Mouse (Mus musculus) Patski (cell line): ENCODE measurements at regions not wholly inside any gene's neighbourhood (a gene's known extent, or its start where the extent isn't known, plus 50 kb on each side); places are given as distances from the start of the nearest gene placed in this dataset.

Experiments used
- ATAC-seq: fragments of 100-300 bp; one replicate; pipeline ENCODE4 v1.8.0; 2021
- CTCF ChIA-PET: fragments of 350-600 bp; sonication (Branson Sonifier 250); formaldehyde crosslinking; loops from one replicate; lab custom pipeline; 2022; ENCODE audit warnings: inconsistent platforms; lab: Charles Lee
- POLR2A ChIA-PET: fragments of 350-600 bp; sonication (Branson Sonifier 250); formaldehyde crosslinking; loops from one replicate; lab custom pipeline; 2022; ENCODE audit warnings: antibody characterized with exemption, inconsistent platforms; lab: Charles Lee
- DNase-seq: peaks from one replicate; pipeline ENCODE4 v3.0.0-alpha.2; 2011; ENCODE audit warnings: low read depth, low spot score
- H3K27me3 ChIP-seq: fragments of 371-371 bp; one replicate; pipeline ENCODE4 v1.5.1; 2021
- CTCF ChIP-seq: fragments of 100-300 bp; IDR thresholded peaks from one replicate; pipeline ENCODE4 v1.5.1; 2021
- in situ Hi-C: fragments of 300-500 bp; cut with MboI; formaldehyde crosslinking; loops from 3 replicates; pipeline ENCODE4 v1.11.1; 2018; ENCODE audit warnings: low pct_unique_long_range_greater_than_20kb, mixed read lengths

GRCm38 (mm10) chr16:18683556-18683955 is 53.8 kb upstream of the Sept5 start:
- TF ChIP-seq CTCF = no peak
- peak; percentile 58 for DNase-seq
- in situ Hi-C loops = no loop called here
- CTCF ChIA-PET = no interaction called here
- H3K27me3 ChIP-seq = no peaks in the 10 kb centered on the region
- ATAC-seq = peak; percentile 79
- POLR2A ChIA-PET = no interaction called here

- ChIA-PET POLR2A (interaction anchor here (0.7 to 1.4 kb wide), 3 partner anchors 8 to 126 kb away, joined by 3 to 5 read pairs (median 4); partner anchors contain the start of gene Cdc45), CTCF (interaction anchor here (0.6 to 3.4 kb wide), 3 partner anchors 12 to 113 kb away, joined by 3 to 17 read pairs (median 4); no protein-coding TSS in a partner anchor)
- TF ChIP-seq CTCF = no peak
- H3K27me3 ChIP-seq = no peaks in the 10 kb centered on the region
- ATAC-seq (no peak), DNase-seq (no peak)
- in situ Hi-C loops = no loop called here
Observed at GRCm38 (mm10) chr16:18686044-18686761, 56.4 kb upstream of the Sept5 start.

- in situ Hi-C loops = no loop called here
- POLR2A ChIA-PET = interaction anchor here (0.6 to 1.4 kb wide), 3 partner anchors 9 to 216 kb away, joined by 3 to 5 read pairs (median 4); no protein-coding TSS in a partner anchor
- no peaks in the 10 kb centered on the region for H3K27me3 ChIP-seq
- CTCF ChIA-PET = interaction anchor here (0.6 to 3.4 kb wide), 9 partner anchors 10 to 210 kb away, joined by 3 to 17 read pairs (median 3); partner anchors contain the start of genes Cdc45 and Ufd1
- no peak for TF ChIP-seq CTCF
- ATAC-seq (peak; percentile 84), DNase-seq (peak; percentile 46)
Observed at GRCm38 (mm10) chr16:18686916-18687315, 57.2 kb upstream of the Sept5 start.

GRCm38 (mm10) chr16:18687367-18687766 is 57.6 kb upstream of the Sept5 start:
- in situ Hi-C loops = no loop called here
- TF ChIP-seq CTCF = peak; percentile 96
- POLR2A ChIA-PET = interaction anchor here (0.6 to 1.4 kb wide), 2 partner anchors 49 to 217 kb away, joined by 3 to 4 read pairs; no protein-coding TSS in a partner anchor
- ATAC-seq (peak; percentile 91), DNase-seq (peak; percentile 85)
- no peaks in the 10 kb centered on the region for H3K27me3 ChIP-seq
- CTCF ChIA-PET = interaction anchor here (0.8 to 3.4 kb wide), 8 partner anchors 9 to 209 kb away, joined by 3 to 17 read pairs (median 3); partner anchors contain the start of genes Cdc45 and Ufd1

GRCm38 (mm10) chr16:18695596-18695995 is 65.8 kb upstream of the Sept5 start:
- ATAC-seq (no peak), DNase-seq (no peak)
- H3K27me3 ChIP-seq = no peaks in the 10 kb centered on the region
- POLR2A ChIA-PET = interaction anchor here (0.5 to 0.6 kb wide), 2 partner anchors 89 to 1706 kb away, joined by 3 to 4 read pairs; no protein-coding TSS in a partner anchor
- CTCF ChIA-PET = interaction anchor here (1.3 to 2.2 kb wide), 5 partner anchors 10 to 103 kb away, joined by 3 to 10 read pairs (median 6); no protein-coding TSS in a partner anchor
- TF ChIP-seq CTCF = no peak
- in situ Hi-C loops = loop anchor here (5.0 kb wide), 1 partner anchor 102 kb away; no protein-coding TSS in a partner anchor

GRCm38 (mm10) chr16:18696074-18696819 is 66.5 kb upstream of the Sept5 start:
- in situ Hi-C loops = loop anchor here (5.0 kb wide), 1 partner anchor 101 kb away; no protein-coding TSS in a partner anchor
- peak; percentile 82 for ATAC-seq

GRCm38 (mm10) chr16:18696820-18697168 is 67.0 kb upstream of the Sept5 start:
- H3K27me3 ChIP-seq = no peaks in the 10 kb centered on the region
- no peak for TF ChIP-seq CTCF
- CTCF ChIA-PET = interaction anchor here (1.0 to 2.2 kb wide), 6 partner anchors 9 to 109 kb away, joined by 3 to 10 read pairs (median 4); no protein-coding TSS in a partner anchor
- DNase-seq (no peak), ATAC-seq (no peak)
- in situ Hi-C loops = loop anchor here (5.0 kb wide), 1 partner anchor 101 kb away; no protein-coding TSS in a partner anchor
- POLR2A ChIA-PET = interaction anchor here (1.0 kb wide), 1 partner anchor 139 kb away, joined by 4 read pairs; no protein-coding TSS in a partner anchor

More at GRCm38 (mm10) chr16:18696074-18696819, 66.5 kb upstream of the Sept5 start:
- POLR2A ChIA-PET = interaction anchor here (0.6 to 1.0 kb wide), 2 partner anchors 89 to 139 kb away, joined by 4 read pairs; no protein-coding TSS in a partner anchor
- DNase-seq = no peak
- no peaks in the 10 kb centered on the region for H3K27me3 ChIP-seq
- CTCF ChIA-PET = interaction anchor here (1.0 to 2.2 kb wide), 8 partner anchors 9 to 110 kb away, joined by 3 to 10 read pairs (median 4); no protein-coding TSS in a partner anchor
- peak; percentile 97 for TF ChIP-seq CTCF

- CTCF ChIA-PET = interaction anchor here (0.9 to 1.6 kb wide), 3 partner anchors 22 to 103 kb away, joined by 3 read pairs; no protein-coding TSS in a partner anchor
- in situ Hi-C loops = no loop called here
- no peak for TF ChIP-seq CTCF
Observed at GRCm38 (mm10) chr16:18704126-18704525, 72.5 kb upstream of the Cldn5 start.

GRCm38 (mm10) chr16:18705028-18705648 is 71.5 kb upstream of the Cldn5 start:
- H3K27me3 ChIP-seq = no peaks in the 10 kb centered on the region
- DNase-seq = no peak
- ChIA-PET POLR2A (interaction anchor here (0.6 kb wide), 1 partner anchor 97 kb away, joined by 5 read pairs; no protein-coding TSS in a partner anchor), CTCF (interaction anchor here (1.2 to 2.7 kb wide), 4 partner anchors 9 to 94 kb away, joined by 3 to 11 read pairs (median 6); no protein-coding TSS in a partner anchor)
- no peak for TF ChIP-seq CTCF
- in situ Hi-C loops = no loop called here
- no peak for ATAC-seq

More at GRCm38 (mm10) chr16:18704126-18704525, 72.5 kb upstream of the Cldn5 start:
- ATAC-seq (no peak), DNase-seq (no peak)
- POLR2A ChIA-PET = no interaction called here
- H3K27me3 ChIP-seq = no peaks in the 10 kb centered on the region
